Mouse (Mus musculus) spleen, embryonic (tissue): ENCODE data around the gene Ophn1.

ENCODE experiments used
- CTCF ChIA-PET: fragments of 350-600 bp; sonication (Branson Sonifier 250); formaldehyde crosslinking; loops from one replicate; lab custom pipeline; 2022; lab: Charles Lee

Ophn1 gene

GRCm38 (mm10) chrX:98835989-98836388 lies 54.8 kb downstream of the Ophn1 start:
- CTCF ChIA-PET: no interaction called here

- CTCF ChIA-PET: no interaction called here
Measured at GRCm38 (mm10) chrX:98803813-98804212, 87.0 kb downstream of the Ophn1 start.

GRCm38 (mm10) chrX:98774247-98774950 lies 116.4 kb downstream of the Ophn1 start:
- CTCF ChIA-PET: no interaction called here

GRCm38 (mm10) chrX:98755089-98755488 lies 135.7 kb downstream of the Ophn1 start:
- CTCF ChIA-PET: no interaction called here

GRCm38 (mm10) chrX:98751279-98751817 lies 139.5 kb downstream of the Ophn1 start:
- CTCF ChIA-PET: no interaction called here

- CTCF ChIA-PET: no interaction called here
Measured at GRCm38 (mm10) chrX:98736758-98737157, 154.1 kb downstream of the Ophn1 start.

GRCm38 (mm10) chrX:98722991-98723390 lies 167.8 kb downstream of the Ophn1 start:
- CTCF ChIA-PET: no interaction called here

GRCm38 (mm10) chrX:98707766-98708165 lies 183.1 kb downstream of the Ophn1 start:
- CTCF ChIA-PET: no interaction called here

- CTCF ChIA-PET: no interaction called here
Measured at GRCm38 (mm10) chrX:98701635-98702034, 189.2 kb downstream of the Ophn1 start.

- CTCF ChIA-PET: no interaction called here
Measured at GRCm38 (mm10) chrX:98682603-98683002, 208.2 kb downstream of the Ophn1 start.

GRCm38 (mm10) chrX:98681281-98681680 lies 209.5 kb downstream of the Ophn1 start:
- CTCF ChIA-PET: no interaction called here

- CTCF ChIA-PET: no interaction called here
Measured at GRCm38 (mm10) chrX:98670988-98671387, 219.8 kb downstream of the Ophn1 start.

GRCm38 (mm10) chrX:98651431-98651830 lies 239.4 kb downstream of the Ophn1 start:
- CTCF ChIA-PET: no interaction called here

- CTCF ChIA-PET: no interaction called here
Measured at GRCm38 (mm10) chrX:98628666-98629404, 262.0 kb downstream of the Ophn1 start.

GRCm38 (mm10) chrX:98618865-98619264 lies 272.0 kb downstream of the Ophn1 start:
- CTCF ChIA-PET: no interaction called here

- CTCF ChIA-PET: no interaction called here
Measured at GRCm38 (mm10) chrX:98617426-98617825, 273.4 kb downstream of the Ophn1 start.

GRCm38 (mm10) chrX:98574201-98574600 lies 316.6 kb downstream of the Ophn1 start:
- CTCF ChIA-PET: no interaction called here

- CTCF ChIA-PET: no interaction called here
Measured at GRCm38 (mm10) chrX:98546458-98546857, 344.4 kb downstream of the Ophn1 start.

GRCm38 (mm10) chrX:98515329-98515728 lies 375.5 kb downstream of the Ophn1 start:
- CTCF ChIA-PET: no interaction called here

GRCm38 (mm10) chrX:98514359-98514904 lies 376.4 kb downstream of the Ophn1 start:
- CTCF ChIA-PET: no interaction called here
